Mouse (Mus musculus): ENCODE measurements around the gene Vps13a. TPM values are rescaled to one million over a fixed set of nuclear protein-coding genes. Genes with fewer than 3 reads are reported as not detected.
A peak's percentile ranks its signal among the peaks of the same experiment; 100 is the strongest.

Vps13a gene
- 10.0 and 15.7 TPM in 2 replicates for polyA plus RNA-seq (2014; fragmentation: Nextera tagmentation; extraction: Ambion mirVana)

GRCm38 (mm10) chr19:16780790-16781384, at the start of gene Vps13a:
Gene Vps13a (minus strand): TSS chr19:16780933.
- Histone ChIP-seq H3K27me3 (ENCODE audit: control insufficient read depth, insufficient read depth, low read length) (peaks cover 6% of the 10 kb centered on the region), H3K4me2 (replicated peaks; ENCODE audit: low read depth, low read length) (peak within 1 kb of the TSS; percentile 94), H3K9me3 (ENCODE audit: control insufficient read depth, low read length) (no peaks in the 10 kb centered on the region), H3K4me3 (ENCODE audit: low read depth, low read length) (peak within 1 kb of the TSS; percentile 72), H3K27ac (ENCODE audit: low read depth, low read length) (no peak within 1 kb of the TSS), H3K9ac (ENCODE audit: low read depth, low read length) (peak within 1 kb of the TSS; percentile 56), H3K4me1 (replicated peaks; ENCODE audit: control insufficient read depth, insufficient read depth, low read length) (no peaks in the 10 kb centered on the region; the same call in 1 of the 2 replicates), H3K36me3 (ENCODE audit: control insufficient read depth, insufficient read depth, low read length) (no peaks in the 10 kb centered on the region)
- under 1% methylated on average over 62 of the region's 67 CpGs for WGBS
- ATAC-seq (ENCODE audit: low FRiP score) (peak; percentile 98), DNase-seq (ENCODE audit: low spot score) (peak; percentile 95)

- H3K27ac ChIP-seq (ENCODE audit: low read depth, low read length): no peak overlapping the region
- H3K9ac ChIP-seq (ENCODE audit: low read depth, low read length): no peak overlapping the region
- ATAC-seq (ENCODE audit: low FRiP score) (no peak), DNase-seq (ENCODE audit: low spot score) (no peak)
- H3K27me3 ChIP-seq (ENCODE audit: control insufficient read depth, insufficient read depth, low read length): no peaks in the 10 kb centered on the region
- WGBS: 77% methylated on average over 5 of the region's 5 CpGs
- H3K4me1 ChIP-seq (replicated peaks; ENCODE audit: control insufficient read depth, insufficient read depth, low read length): no peaks in the 10 kb centered on the region
- no peaks in the 10 kb centered on the region for H3K9me3 ChIP-seq (ENCODE audit: control insufficient read depth, low read length)
- H3K4me3 ChIP-seq (ENCODE audit: low read depth, low read length): no peak overlapping the region
- no peaks in the 10 kb centered on the region for H3K36me3 ChIP-seq (ENCODE audit: control insufficient read depth, insufficient read depth, low read length)
- no peak overlapping the region for H3K4me2 ChIP-seq (replicated peaks; ENCODE audit: low read depth, low read length)
Observed at GRCm38 (mm10) chr19:16827657-16828056, 46.9 kb upstream of the Vps13a start.

- H3K36me3 ChIP-seq (ENCODE audit: control insufficient read depth, insufficient read depth, low read length): no peaks in the 10 kb centered on the region
- ATAC-seq (ENCODE audit: low FRiP score): no peak
- 52% methylated on average over 5 of the region's 5 CpGs for WGBS
- H3K4me3 ChIP-seq (ENCODE audit: low read depth, low read length): no peak overlapping the region
- H3K9me3 ChIP-seq (ENCODE audit: control insufficient read depth, low read length): no peaks in the 10 kb centered on the region
- H3K27ac ChIP-seq (ENCODE audit: low read depth, low read length): no peak overlapping the region
- H3K4me2 ChIP-seq (replicated peaks; ENCODE audit: low read depth, low read length): no peak overlapping the region
- H3K9ac ChIP-seq (ENCODE audit: low read depth, low read length): no peak overlapping the region
- H3K4me1 ChIP-seq (replicated peaks; ENCODE audit: control insufficient read depth, insufficient read depth, low read length): no peaks in the 10 kb centered on the region
- H3K27me3 ChIP-seq (ENCODE audit: control insufficient read depth, insufficient read depth, low read length): no peaks in the 10 kb centered on the region
- no peak for DNase-seq (ENCODE audit: low spot score)
Observed at GRCm38 (mm10) chr19:16825228-16825627, 44.5 kb upstream of the Vps13a start.

GRCm38 (mm10) chr19:16814848-16815247, 34.1 kb upstream of the Vps13a start:
- Histone ChIP-seq H3K4me1 (replicated peaks; ENCODE audit: control insufficient read depth, insufficient read depth, low read length) (no peaks in the 10 kb centered on the region), H3K36me3 (ENCODE audit: control insufficient read depth, insufficient read depth, low read length) (no peaks in the 10 kb centered on the region), H3K9ac (ENCODE audit: low read depth, low read length) (no peak overlapping the region), H3K4me3 (ENCODE audit: low read depth, low read length) (no peak overlapping the region), H3K4me2 (replicated peaks; ENCODE audit: low read depth, low read length) (no peak overlapping the region), H3K27ac (ENCODE audit: low read depth, low read length) (no peak overlapping the region), H3K27me3 (ENCODE audit: control insufficient read depth, insufficient read depth, low read length) (no peaks in the 10 kb centered on the region), H3K9me3 (ENCODE audit: control insufficient read depth, low read length) (no peaks in the 10 kb centered on the region)
- 80% methylated on average over 5 of the region's 5 CpGs for WGBS
- DNase-seq (ENCODE audit: low spot score) (no peak), ATAC-seq (ENCODE audit: low FRiP score) (no peak)

- H3K4me2 ChIP-seq (replicated peaks; ENCODE audit: low read depth, low read length): no peak overlapping the region
- ATAC-seq (ENCODE audit: low FRiP score): no peak
- no peak overlapping the region for H3K9ac ChIP-seq (ENCODE audit: low read depth, low read length)
- H3K27me3 ChIP-seq (ENCODE audit: control insufficient read depth, insufficient read depth, low read length): no peaks in the 10 kb centered on the region
- no peak overlapping the region for H3K27ac ChIP-seq (ENCODE audit: low read depth, low read length)
- no peaks in the 10 kb centered on the region for H3K4me1 ChIP-seq (replicated peaks; ENCODE audit: control insufficient read depth, insufficient read depth, low read length)
- H3K4me3 ChIP-seq (ENCODE audit: low read depth, low read length): no peak overlapping the region
- no peaks in the 10 kb centered on the region for H3K36me3 ChIP-seq (ENCODE audit: control insufficient read depth, insufficient read depth, low read length)
- WGBS: 83% methylated on average over 7 of the region's 7 CpGs
- no peak for DNase-seq (ENCODE audit: low spot score)
- no peaks in the 10 kb centered on the region for H3K9me3 ChIP-seq (ENCODE audit: control insufficient read depth, low read length)
Observed at GRCm38 (mm10) chr19:16813306-16813705, 32.6 kb upstream of the Vps13a start.

GRCm38 (mm10) chr19:16812072-16812608, 31.4 kb upstream of the Vps13a start:
- Histone ChIP-seq H3K27me3 (ENCODE audit: control insufficient read depth, insufficient read depth, low read length) (no peaks in the 10 kb centered on the region), H3K9ac (ENCODE audit: low read depth, low read length) (no peak overlapping the region), H3K4me2 (replicated peaks; ENCODE audit: low read depth, low read length) (no peak overlapping the region), H3K27ac (ENCODE audit: low read depth, low read length) (no peak overlapping the region), H3K9me3 (ENCODE audit: control insufficient read depth, low read length) (no peaks in the 10 kb centered on the region), H3K4me1 (replicated peaks; ENCODE audit: control insufficient read depth, insufficient read depth, low read length) (no peaks in the 10 kb centered on the region), H3K36me3 (ENCODE audit: control insufficient read depth, insufficient read depth, low read length) (no peaks in the 10 kb centered on the region), H3K4me3 (ENCODE audit: low read depth, low read length) (no peak overlapping the region)
- WGBS: 91% methylated on average over 8 of the region's 8 CpGs
- ATAC-seq (ENCODE audit: low FRiP score) (no peak), DNase-seq (ENCODE audit: low spot score) (no peak)

GRCm38 (mm10) chr19:16805102-16805501, 24.4 kb upstream of the Vps13a start:
- Histone ChIP-seq H3K9ac (ENCODE audit: low read depth, low read length) (no peak overlapping the region), H3K36me3 (ENCODE audit: control insufficient read depth, insufficient read depth, low read length) (no peaks in the 10 kb centered on the region), H3K9me3 (ENCODE audit: control insufficient read depth, low read length) (no peaks in the 10 kb centered on the region), H3K27ac (ENCODE audit: low read depth, low read length) (no peak overlapping the region), H3K27me3 (ENCODE audit: control insufficient read depth, insufficient read depth, low read length) (no peaks in the 10 kb centered on the region), H3K4me1 (replicated peaks; ENCODE audit: control insufficient read depth, insufficient read depth, low read length) (no peaks in the 10 kb centered on the region), H3K4me2 (replicated peaks; ENCODE audit: low read depth, low read length) (no peak overlapping the region), H3K4me3 (ENCODE audit: low read depth, low read length) (no peak overlapping the region)
- 47% methylated on average over 3 of the region's 3 CpGs for WGBS
- DNase-seq (ENCODE audit: low spot score) (no peak), ATAC-seq (ENCODE audit: low FRiP score) (no peak)

GRCm38 (mm10) chr19:16804578-16804977, 23.8 kb upstream of the Vps13a start:
- Histone ChIP-seq H3K4me1 (replicated peaks; ENCODE audit: control insufficient read depth, insufficient read depth, low read length) (no peaks in the 10 kb centered on the region), H3K4me2 (replicated peaks; ENCODE audit: low read depth, low read length) (no peak overlapping the region), H3K27me3 (ENCODE audit: control insufficient read depth, insufficient read depth, low read length) (no peaks in the 10 kb centered on the region), H3K4me3 (ENCODE audit: low read depth, low read length) (no peak overlapping the region), H3K9me3 (ENCODE audit: control insufficient read depth, low read length) (no peaks in the 10 kb centered on the region), H3K36me3 (ENCODE audit: control insufficient read depth, insufficient read depth, low read length) (no peaks in the 10 kb centered on the region), H3K27ac (ENCODE audit: low read depth, low read length) (no peak overlapping the region), H3K9ac (ENCODE audit: low read depth, low read length) (no peak overlapping the region)
- WGBS: 50% methylated on average over 2 of the region's 11 CpGs
- no peak for DNase-seq (ENCODE audit: low spot score)
- peak; percentile 45; the same call in 1 of the 2 replicates for ATAC-seq (ENCODE audit: low FRiP score)

- no peaks in the 10 kb centered on the region for H3K36me3 ChIP-seq (ENCODE audit: control insufficient read depth, insufficient read depth, low read length)
- H3K27ac ChIP-seq (ENCODE audit: low read depth, low read length): no peak overlapping the region
- 7% methylated on average over 3 of the region's 3 CpGs for WGBS
- H3K4me1 ChIP-seq (replicated peaks; ENCODE audit: control insufficient read depth, insufficient read depth, low read length): no peaks in the 10 kb centered on the region
- no peak overlapping the region for H3K4me2 ChIP-seq (replicated peaks; ENCODE audit: low read depth, low read length)
- H3K9me3 ChIP-seq (ENCODE audit: control insufficient read depth, low read length): no peaks in the 10 kb centered on the region
- no peak overlapping the region for H3K4me3 ChIP-seq (ENCODE audit: low read depth, low read length)
- DNase-seq (ENCODE audit: low spot score) (peak; percentile 68), ATAC-seq (ENCODE audit: low FRiP score) (no peak)
- no peak overlapping the region for H3K9ac ChIP-seq (ENCODE audit: low read depth, low read length)
- no peaks in the 10 kb centered on the region for H3K27me3 ChIP-seq (ENCODE audit: control insufficient read depth, insufficient read depth, low read length)
Observed at GRCm38 (mm10) chr19:16802707-16803106, 22.0 kb upstream of the Vps13a start.

All from hindbrain, embryonic 11.5 days (tissue).